8 mouse cellular contexts compared by ENCODE assay signal in genomic region chr4:98545376-98545775, GRCm38 (mm10).
DNase-seq lines count a peak whose midpoint lies in the region; ATAC-seq and TF ChIP-seq lines count a peak whose summit lies in the region.

No protein-coding gene starts in this region.

- no peaks in the 10 kb centered on the region for H3K4me1 ChIP-seq in embryonic facial prominence, embryonic 11.5 days (ENCODE audit: control insufficient read depth, insufficient read depth, low read length)
- H3K4me1 ChIP-seq in embryonic facial prominence, embryonic 10.5 days, result no peaks in the 10 kb centered on the region
- H3K4me1 ChIP-seq in thymus, adult 2 months (replicated peaks; ENCODE audit: control insufficient read depth, insufficient read depth, low read length), result no peaks in the 10 kb centered on the region
- 0 out of 2 replicates have a peak, but pooled peaks cover 4% of the 10 kb centered on the region for H3K4me1 ChIP-seq in forebrain, postnatal 0 days (ENCODE audit: insufficient read depth)

- H3K4me2 ChIP-seq in embryonic facial prominence, embryonic 11.5 days (ENCODE audit: low read depth, low read length), result no peak overlapping the region
- H3K4me2 ChIP-seq in forebrain, postnatal 0 days (ENCODE audit: low read depth), result no peak overlapping the region

- H3K9me3 ChIP-seq in embryonic facial prominence, embryonic 11.5 days (replicated peaks; ENCODE audit: control insufficient read depth, low read length), result no peaks in the 10 kb centered on the region
- no peaks in the 10 kb centered on the region for H3K9me3 ChIP-seq in embryonic facial prominence, embryonic 10.5 days
- H3K9me3 ChIP-seq in forebrain, postnatal 0 days (ENCODE audit: low read length), result no peaks in the 10 kb centered on the region

- TF ChIP-seq POLR2A in thymus, adult 2 months (IDR thresholded peaks at IDR 0.05; ENCODE audit: control insufficient read depth, extremely low read depth, insufficient read depth, low read length, poor library complexity), result no peak

- no peaks in the 10 kb centered on the region for H3K36me3 ChIP-seq in embryonic facial prominence, embryonic 11.5 days (replicated peaks; ENCODE audit: control insufficient read depth, insufficient read depth, low read depth, low read length)
- no peaks in the 10 kb centered on the region for H3K36me3 ChIP-seq in embryonic facial prominence, embryonic 10.5 days (replicated peaks)
- H3K36me3 ChIP-seq in thymus, adult 2 months (ENCODE audit: control insufficient read depth, insufficient read depth, low read length), result no peaks in the 10 kb centered on the region
- no peaks in the 10 kb centered on the region for H3K36me3 ChIP-seq in forebrain, postnatal 0 days (ENCODE audit: insufficient read depth)

- WGBS in embryonic facial prominence, embryonic 11.5 days, result 25% methylated on average over 1 of the region's 1 CpGs
- 36% methylated on average over 1 of the region's 1 CpGs for whole genome bisulfite sequencing in embryonic facial prominence, embryonic 10.5 days
- WGBS in thymus, adult 2 months, result 55% methylated on average over 1 of the region's 1 CpGs
- 18% methylated on average over 1 of the region's 1 CpGs for WGBS in forebrain, postnatal 0 days

- ATAC-seq in embryonic facial prominence, embryonic 11.5 days (replicated peaks; ENCODE audit: insufficient number of reproducible peaks, low FRiP score, low TSS enrichment, low read depth), result no peak
- ATAC-seq in forebrain, postnatal 0 days, result peak; percentile 69
- no peak for ATAC-seq in granulocyte monocyte progenitor cell, adult 5-6 weeks (replicated peaks; ENCODE audit: poor library complexity, severe bottlenecking)

- H3K27ac ChIP-seq in embryonic facial prominence, embryonic 11.5 days (replicated peaks; ENCODE audit: low read depth, low read length), result no peak overlapping the region
- H3K27ac ChIP-seq in embryonic facial prominence, embryonic 10.5 days (replicated peaks), result no peak overlapping the region
- H3K27ac ChIP-seq in thymus, adult 2 months (ENCODE audit: control insufficient read depth, insufficient read depth, low read length), result no peak overlapping the region
- no peak overlapping the region for H3K27ac ChIP-seq in forebrain, postnatal 0 days (ENCODE audit: low read depth, low read length)

- no peak for TF ChIP-seq CTCF in thymus, adult 2 months (IDR thresholded peaks at IDR 0.05; ENCODE audit: borderline replicate concordance, control insufficient read depth, extremely low read depth, insufficient read depth, low read length, poor library complexity)
- peak; percentile 65 for TF ChIP-seq CTCF in forebrain, postnatal 0 days (IDR thresholded peaks at IDR 0.05; ENCODE audit: low read depth)

- peak; percentile 53 for DNase-seq in embryonic facial prominence, embryonic 11.5 days (ENCODE audit: low spot score)
- no peak for DNase-seq in embryonic facial prominence, embryonic 10.5 days (ENCODE audit: low spot score)
- DNase-seq in thymus, adult 2 months, result peak; percentile 19
- DNase-seq in thymus, postnatal 36 days, result no peak
- no peak for DNase-seq in forebrain, postnatal 0 days
- DNase-seq in mesoderm, embryonic 11.5 days (ENCODE audit: low read depth, low spot score), result peak; percentile 11
- no peak for DNase-seq in gastrocnemius, postnatal 25 days

- H3K4me3 ChIP-seq in embryonic facial prominence, embryonic 11.5 days (ENCODE audit: low read depth, low read length), result no peak overlapping the region
- no peak overlapping the region for H3K4me3 ChIP-seq in embryonic facial prominence, embryonic 10.5 days
- no peak overlapping the region for H3K4me3 ChIP-seq in thymus, adult 2 months (ENCODE audit: control insufficient read depth, insufficient read depth, low read length)
- H3K4me3 ChIP-seq in forebrain, postnatal 0 days (ENCODE audit: low read depth, low read length), result no peak overlapping the region

- H3K9ac ChIP-seq in embryonic facial prominence, embryonic 11.5 days (replicated peaks; ENCODE audit: low read length), result no peak overlapping the region
- H3K9ac ChIP-seq in forebrain, postnatal 0 days, result no peak overlapping the region

- no peaks in the 10 kb centered on the region for H3K27me3 ChIP-seq in embryonic facial prominence, embryonic 11.5 days (ENCODE audit: control insufficient read depth, insufficient read depth, low read length)
- peaks cover 4% of the 10 kb centered on the region; the same call in 1 of the 2 replicates for H3K27me3 ChIP-seq in embryonic facial prominence, embryonic 10.5 days (replicated peaks; ENCODE audit: low read depth, poor library complexity, severe bottlenecking)
- H3K27me3 ChIP-seq in thymus, adult 2 months (ENCODE audit: control insufficient read depth, insufficient read depth, low read length), result no peaks in the 10 kb centered on the region
- H3K27me3 ChIP-seq in forebrain, postnatal 0 days (ENCODE audit: insufficient read depth, low read length), result no peaks in the 10 kb centered on the region

Comparison
In these comparisons a context has a peak if more than half of its experiments do, and no peak if none do; other contexts are left out.
1. DNase-seq: peak in embryonic facial prominence, embryonic 11.5 days (single experiment), thymus, adult 2 months (single experiment) and mesoderm, embryonic 11.5 days (single experiment); none in embryonic facial prominence, embryonic 10.5 days (single experiment), thymus, postnatal 36 days (0 of 2), forebrain, postnatal 0 days (single experiment) and gastrocnemius, postnatal 25 days (single experiment).